Mouse (Mus musculus) small intestine, adult 10 weeks (tissue): Measurements from ENCODE around the gene Sec14l2. TPM values are rescaled to one million over a fixed set of nuclear protein-coding genes. Genes with fewer than 3 reads are reported as not detected.

Source experiments
- polyA plus RNA-seq: library from polyadenylated mRNA; stranded (reverse); fragments of 350-450 nt; fragmentation: Illumina TruSeq; extraction: RNeasy Lipid Tissue Mini Kit (QIAGEN cat#74804); gene quantifications from one replicate; pipeline ENCODE4 v1.2.3, GENCODE M21; 2014; ENCODE audit warnings: low replicate concordance

Sec14l2 gene
- 64.0 TPM for polyA plus RNA-seq

GRCm38 (mm10) chr11:4122742-4123579 is at the start of gene Sec14l2:
Gene Sec14l2, minus strand, starts transcription at chr11:4123415.

GRCm38 (mm10) chr11:4159808-4160708 is 36.8 kb upstream of the Sec14l2 start, which contains the start of the genes Ccdc157 and Sf3a1:
Gene Ccdc157, minus strand, starts transcription at chr11:4160293.
Gene Sf3a1, plus strand, starts transcription at chr11:4160350.

GRCm38 (mm10) chr11:4134986-4135935 is 12.0 kb upstream of the Sec14l2 start, which contains the start of gene Rnf215:
Gene Rnf215, plus strand, starts transcription at chr11:4135202.

GRCm38 (mm10) chr11:4095171-4096053 is 27.8 kb downstream of the Sec14l2 start, which contains the start of gene Mtfp1:
Gene Mtfp1, minus strand, starts transcription at chr11:4095445.

GRCm38 (mm10) chr11:4064627-4065122 is 58.5 kb downstream of the Sec14l2 start, which contains the start of gene Sec14l3:
Gene Sec14l3, plus strand, starts transcription at chr11:4064841.

Other genes with a start within 250 kb of the Sec14l2 start
- not detected for gene 4921536K21Rik, start 228.3 kb downstream of the Sec14l2 start, polyA plus RNA-seq
- 1.1 TPM for gene Dusp18, start 228.2 kb downstream of the Sec14l2 start, polyA plus RNA-seq
- gene Slc35e4, start 208.8 kb downstream of the Sec14l2 start, polyA plus RNA-seq = not detected
- 2.6 TPM for gene Tcn2, start 191.3 kb downstream of the Sec14l2 start, polyA plus RNA-seq
- 9.3 TPM for gene Pes1, start 159.4 kb downstream of the Sec14l2 start, polyA plus RNA-seq
- gene 4930556J24Rik, start 146.6 kb downstream of the Sec14l2 start, polyA plus RNA-seq = not detected
- gene Gal3st1, start 139.8 kb downstream of the Sec14l2 start, polyA plus RNA-seq = 0.89 TPM
- not detected for gene Sec14l4, start 92.0 kb downstream of the Sec14l2 start, polyA plus RNA-seq
- gene Sec14l3, start 58.6 kb downstream of the Sec14l2 start, polyA plus RNA-seq = not detected
- 11.7 TPM for gene Mtfp1, start 28.0 kb downstream of the Sec14l2 start, polyA plus RNA-seq
- gene Rnf215, start 11.8 kb upstream of the Sec14l2 start, polyA plus RNA-seq = 2.5 TPM
- gene Ccdc157, start 36.9 kb upstream of the Sec14l2 start, polyA plus RNA-seq = 1.3 TPM
- gene Sf3a1, start 36.9 kb upstream of the Sec14l2 start, polyA plus RNA-seq = 9.0 TPM
- not detected for gene Tbc1d10a, start 63.4 kb upstream of the Sec14l2 start, polyA plus RNA-seq
- not detected for gene Castor1, start 94.8 kb upstream of the Sec14l2 start, polyA plus RNA-seq
- gene Osm, start 113.0 kb upstream of the Sec14l2 start, polyA plus RNA-seq = not detected
- gene Lif, start 134.1 kb upstream of the Sec14l2 start, polyA plus RNA-seq = 0.74 TPM